Mouse (Mus musculus) intestine, embryonic 15.5 days (tissue): ENCODE data around the gene Hip1. TPM values are rescaled to one million over a fixed set of nuclear protein-coding genes. Genes with fewer than 3 reads are reported as not detected.
A peak's percentile ranks its signal among the peaks of the same experiment; 100 is the strongest.

Experiments used
- ATAC-seq: fragments of 200-750 bp; cut with Nextera tagmentation; 2 replicates; pipeline ENCODE4 v1.8.0; 2017; ENCODE audit warnings: moderate TSS enrichment, moderate library complexity
- H3K27ac ChIP-seq: fragments of 300-500 bp; sonication (generic); 2 replicates; pipeline ENCODE4 v1.5.1; 2015; ENCODE audit warnings: mild to moderate bottlenecking, inconsistent platforms
- H3K27me3 ChIP-seq: fragments of 300-500 bp; sonication (generic); replicated peaks from 2 replicates; pipeline ENCODE4 v1.6.1; 2015; ENCODE audit warnings: inconsistent platforms
- H3K36me3 ChIP-seq: fragments of 300-500 bp; sonication (generic); 2 replicates; pipeline ENCODE4 v1.6.1; 2015; ENCODE audit warnings: inconsistent platforms
- H3K4me1 ChIP-seq: fragments of 300-500 bp; sonication (generic); replicated peaks from 2 replicates; pipeline ENCODE4 v1.6.1; 2015; ENCODE audit warnings: inconsistent platforms
- H3K4me2 ChIP-seq: fragments of 300-500 bp; sonication (generic); replicated peaks from 2 replicates; pipeline ENCODE4 v1.6.1; 2015; ENCODE audit warnings: mild to moderate bottlenecking, inconsistent platforms
- H3K4me3 ChIP-seq: fragments of 300-500 bp; sonication (generic); replicated peaks from 2 replicates; pipeline ENCODE4 v1.5.1; 2015; ENCODE audit warnings: inconsistent platforms
- H3K9ac ChIP-seq: fragments of 300-500 bp; sonication (generic); 2 replicates; pipeline ENCODE4 v1.6.1; 2015; ENCODE audit warnings: inconsistent platforms
- H3K9me3 ChIP-seq: fragments of 300-500 bp; sonication (generic); 2 replicates; pipeline ENCODE4 v1.6.1; 2016; ENCODE audit warnings: inconsistent platforms
- WGBS: fragments of 180-500 bp; shearing (Covaris S2); methylation state at CpG from one replicate; pipeline ENCODE4 v1.1.7; 2015; 5-methylcytosine and 5-hydroxymethylcytosine counted together
- polyA plus RNA-seq: library from polyadenylated mRNA; unstranded; fragments of >200 nt; fragmentation: Nextera tagmentation; extraction: Ambion mirVana; gene quantifications from 2 replicates; pipeline ENCODE4 v1.2.1, GENCODE M21; 2015

Hip1 gene
- polyA plus RNA-seq, 1 experiment from 2014 or later: 20.1 TPM

GRCm38 (mm10) chr5:135527986-135528385, 16.9 kb downstream of the Hip1 start:
- no peak overlapping the region for H3K4me3 ChIP-seq
- no peak overlapping the region for H3K27ac ChIP-seq
- no peaks in the 10 kb centered on the region for H3K9me3 ChIP-seq
- ATAC-seq: no peak
- H3K36me3 ChIP-seq: no peaks in the 10 kb centered on the region
- H3K27me3 ChIP-seq: no peaks in the 10 kb centered on the region
- no peak overlapping the region for H3K9ac ChIP-seq
- no peak overlapping the region for H3K4me2 ChIP-seq
- WGBS: 48% methylated on average over 7 of the region's 7 CpGs
- peaks cover 13% of the 10 kb centered on the region; the same call in 1 of the 2 replicates for H3K4me1 ChIP-seq

GRCm38 (mm10) chr5:135524660-135525560, 20.0 kb downstream of the Hip1 start:
- H3K4me2 ChIP-seq: 0 out of 2 replicates have a peak overlapping the region, but pooled peaks have one; percentile 6
- no peaks in the 10 kb centered on the region for H3K27me3 ChIP-seq
- no peak overlapping the region for H3K4me3 ChIP-seq
- H3K27ac ChIP-seq: peak overlapping the region; percentile 17; the same call in 1 of the 2 replicates
- H3K9ac ChIP-seq: no peak overlapping the region
- ATAC-seq: no peak
- 43% methylated on average over 11 of the region's 11 CpGs for WGBS
- H3K36me3 ChIP-seq: no peaks in the 10 kb centered on the region
- H3K4me1 ChIP-seq: peaks cover 8% of the 10 kb centered on the region; the same call in 1 of the 2 replicates
- no peaks in the 10 kb centered on the region for H3K9me3 ChIP-seq

GRCm38 (mm10) chr5:135524087-135524486, 20.8 kb downstream of the Hip1 start:
- no peak overlapping the region for H3K27ac ChIP-seq
- 88% methylated on average over 2 of the region's 2 CpGs for WGBS
- ATAC-seq: no peak

GRCm38 (mm10) chr5:135522111-135522722, 22.7 kb downstream of the Hip1 start:
- H3K4me1 ChIP-seq: peaks cover 8% of the 10 kb centered on the region; the same call in 1 of the 2 replicates
- H3K4me3 ChIP-seq: no peak overlapping the region
- no peaks in the 10 kb centered on the region for H3K36me3 ChIP-seq
- no peak for ATAC-seq
- H3K9me3 ChIP-seq: no peaks in the 10 kb centered on the region
- H3K9ac ChIP-seq: no peak overlapping the region
- no peak overlapping the region for H3K27ac ChIP-seq
- H3K27me3 ChIP-seq: no peaks in the 10 kb centered on the region
- no peak overlapping the region for H3K4me2 ChIP-seq
- WGBS: 63% methylated on average over 9 of the region's 9 CpGs

More at GRCm38 (mm10) chr5:135524087-135524486, 20.8 kb downstream of the Hip1 start:
- no peaks in the 10 kb centered on the region for H3K27me3 ChIP-seq
- no peak overlapping the region for H3K4me3 ChIP-seq
- H3K4me2 ChIP-seq: no peak overlapping the region
- no peaks in the 10 kb centered on the region for H3K36me3 ChIP-seq
- H3K9me3 ChIP-seq: no peaks in the 10 kb centered on the region
- peaks cover 8% of the 10 kb centered on the region; the same call in 1 of the 2 replicates for H3K4me1 ChIP-seq
- H3K9ac ChIP-seq: no peak overlapping the region

GRCm38 (mm10) chr5:135517348-135517883, 27.5 kb downstream of the Hip1 start:
- Histone ChIP-seq H3K9ac (no peak overlapping the region), H3K4me3 (no peak overlapping the region), H3K4me1 (no peaks in the 10 kb centered on the region), H3K9me3 (no peaks in the 10 kb centered on the region), H3K36me3 (0 out of 2 replicates have a peak, but pooled peaks cover 2% of the 10 kb centered on the region), H3K27ac (no peak overlapping the region), H3K27me3 (no peaks in the 10 kb centered on the region), H3K4me2 (no peak overlapping the region)
- ATAC-seq: no peak
- 82% methylated on average over 5 of the region's 5 CpGs for WGBS

- H3K27me3 ChIP-seq: no peaks in the 10 kb centered on the region
- 57% methylated on average over 4 of the region's 4 CpGs for WGBS
- ATAC-seq: no peak
- H3K4me2 ChIP-seq: no peak overlapping the region
- no peak overlapping the region for H3K4me3 ChIP-seq
- H3K4me1 ChIP-seq: no peaks in the 10 kb centered on the region
- H3K27ac ChIP-seq: no peak overlapping the region
- no peak overlapping the region for H3K9ac ChIP-seq
- 0 out of 2 replicates have a peak, but pooled peaks cover 2% of the 10 kb centered on the region for H3K36me3 ChIP-seq
- no peaks in the 10 kb centered on the region for H3K9me3 ChIP-seq
These were observed 31.8 kb downstream of the Hip1 start for GRCm38 (mm10) chr5:135513131-135513530.

GRCm38 (mm10) chr5:135511105-135511504, 33.8 kb downstream of the Hip1 start:
- no peak for ATAC-seq
- Histone ChIP-seq H3K9me3 (no peaks in the 10 kb centered on the region), H3K9ac (no peak overlapping the region), H3K4me1 (no peaks in the 10 kb centered on the region; the same call in 1 of the 2 replicates), H3K4me3 (no peak overlapping the region), H3K27me3 (no peaks in the 10 kb centered on the region), H3K36me3 (no peaks in the 10 kb centered on the region), H3K4me2 (no peak overlapping the region), H3K27ac (no peak overlapping the region)
- WGBS: 65% methylated on average over 5 of the region's 5 CpGs

GRCm38 (mm10) chr5:135508284-135508683, 36.6 kb downstream of the Hip1 start:
- no peak for ATAC-seq
- WGBS: 79% methylated on average over 3 of the region's 3 CpGs
- Histone ChIP-seq H3K27me3 (no peaks in the 10 kb centered on the region), H3K36me3 (no peaks in the 10 kb centered on the region), H3K9me3 (no peaks in the 10 kb centered on the region), H3K4me2 (no peak overlapping the region), H3K4me3 (no peak overlapping the region), H3K27ac (no peak overlapping the region), H3K9ac (no peak overlapping the region), H3K4me1 (no peaks in the 10 kb centered on the region; the same call in 1 of the 2 replicates)

- Histone ChIP-seq H3K36me3 (no peaks in the 10 kb centered on the region), H3K4me1 (no peaks in the 10 kb centered on the region; the same call in 1 of the 2 replicates), H3K4me3 (no peak overlapping the region), H3K27ac (no peak overlapping the region), H3K27me3 (no peaks in the 10 kb centered on the region), H3K9me3 (no peaks in the 10 kb centered on the region), H3K9ac (no peak overlapping the region), H3K4me2 (no peak overlapping the region)
- WGBS: 62% methylated on average over 18 of the region's 18 CpGs
- no peak for ATAC-seq
These were observed 37.2 kb downstream of the Hip1 start for GRCm38 (mm10) chr5:135507561-135508273.

- Histone ChIP-seq H3K27me3 (no peaks in the 10 kb centered on the region), H3K27ac (no peak overlapping the region), H3K4me2 (no peak overlapping the region), H3K36me3 (no peaks in the 10 kb centered on the region), H3K9ac (no peak overlapping the region), H3K4me1 (no peaks in the 10 kb centered on the region; the same call in 1 of the 2 replicates), H3K4me3 (no peak overlapping the region), H3K9me3 (no peaks in the 10 kb centered on the region)
- 53% methylated on average over 5 of the region's 5 CpGs for WGBS
- ATAC-seq: no peak
These were observed 39.5 kb downstream of the Hip1 start for GRCm38 (mm10) chr5:135505442-135505841.

GRCm38 (mm10) chr5:135502931-135503330, 42.0 kb downstream of the Hip1 start:
- Histone ChIP-seq H3K4me2 (no peak overlapping the region), H3K9me3 (no peaks in the 10 kb centered on the region), H3K36me3 (no peaks in the 10 kb centered on the region), H3K4me1 (no peaks in the 10 kb centered on the region; the same call in 1 of the 2 replicates), H3K27ac (no peak overlapping the region), H3K27me3 (no peaks in the 10 kb centered on the region), H3K9ac (no peak overlapping the region), H3K4me3 (no peak overlapping the region)
- ATAC-seq: no peak
- 86% methylated on average over 7 of the region's 7 CpGs for WGBS

- H3K27me3 ChIP-seq: no peaks in the 10 kb centered on the region
- H3K27ac ChIP-seq: no peak overlapping the region
- 71% methylated on average over 8 of the region's 8 CpGs for WGBS
These were observed 42.9 kb downstream of the Hip1 start for GRCm38 (mm10) chr5:135502027-135502426.

More at GRCm38 (mm10) chr5:135502027-135502426, 42.9 kb downstream of the Hip1 start:
- no peak overlapping the region for H3K9ac ChIP-seq
- H3K4me3 ChIP-seq: no peak overlapping the region
- H3K9me3 ChIP-seq: no peaks in the 10 kb centered on the region
- no peak for ATAC-seq
- no peak overlapping the region for H3K4me2 ChIP-seq
- no peaks in the 10 kb centered on the region for H3K4me1 ChIP-seq
- H3K36me3 ChIP-seq: no peaks in the 10 kb centered on the region
